Mouse (Mus musculus): ENCODE measurements around the gene Lrp10.

Lrp10 gene

DNA sequence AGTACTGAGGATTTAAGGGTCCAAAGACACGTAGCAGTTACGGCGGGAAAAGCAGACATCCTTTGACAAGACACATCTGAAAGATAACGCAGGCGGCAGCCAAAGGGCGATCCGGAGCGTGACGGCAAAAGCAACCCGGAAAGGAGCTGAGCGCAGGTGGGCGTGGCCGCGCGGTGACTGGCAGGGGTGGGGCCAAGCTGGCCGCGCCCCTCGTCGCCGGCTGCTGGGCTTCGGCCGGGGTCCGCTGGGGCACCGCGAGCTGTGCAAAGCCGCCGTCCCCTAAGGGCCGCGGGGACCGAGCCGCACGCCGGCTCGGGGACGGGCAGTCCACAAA is at the start of gene Lrp10:
TSS of gene Lrp10 (plus strand) at position 179 of the 334 bp plus-strand sequence.
- peak; percentile 82 for DNase-seq

DNA sequence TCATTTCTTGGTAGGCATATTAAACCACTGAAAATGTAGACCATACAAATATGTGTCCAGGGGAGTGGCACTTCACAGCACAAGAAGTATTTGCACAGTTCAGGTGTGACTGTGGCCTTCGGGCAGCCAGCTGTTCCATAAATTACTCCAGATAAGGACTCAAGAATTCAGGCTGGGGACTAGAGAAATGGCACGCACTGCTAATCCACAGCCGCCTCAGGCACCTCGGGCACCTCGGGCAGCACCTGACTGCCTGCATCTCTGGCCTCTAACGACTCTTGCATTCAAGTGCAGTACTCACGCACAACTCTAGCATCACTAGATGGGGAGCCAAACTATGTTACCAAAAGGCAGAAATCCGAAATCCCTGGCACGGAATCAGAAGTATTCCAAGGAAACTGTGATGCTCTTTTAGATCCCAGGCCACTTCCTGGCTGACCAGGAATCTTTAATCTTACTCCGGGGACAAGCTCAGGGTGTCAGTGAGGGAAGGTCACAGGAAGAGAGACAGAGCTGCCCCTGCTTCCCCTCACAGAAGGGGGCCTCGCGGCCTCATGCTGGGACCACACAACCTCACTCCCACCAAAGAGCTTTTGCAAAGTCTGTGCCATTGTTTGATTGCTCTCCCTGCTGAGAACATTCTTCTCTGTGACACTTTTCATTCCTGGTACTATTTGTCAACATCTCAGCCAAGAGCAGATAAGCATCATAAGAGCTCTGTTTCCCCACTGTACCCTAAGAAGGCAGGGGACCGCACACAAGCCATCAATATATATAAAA is 48.5 kb upstream of the Lrp10 start:
- DNase-seq, result no peak

DNA sequence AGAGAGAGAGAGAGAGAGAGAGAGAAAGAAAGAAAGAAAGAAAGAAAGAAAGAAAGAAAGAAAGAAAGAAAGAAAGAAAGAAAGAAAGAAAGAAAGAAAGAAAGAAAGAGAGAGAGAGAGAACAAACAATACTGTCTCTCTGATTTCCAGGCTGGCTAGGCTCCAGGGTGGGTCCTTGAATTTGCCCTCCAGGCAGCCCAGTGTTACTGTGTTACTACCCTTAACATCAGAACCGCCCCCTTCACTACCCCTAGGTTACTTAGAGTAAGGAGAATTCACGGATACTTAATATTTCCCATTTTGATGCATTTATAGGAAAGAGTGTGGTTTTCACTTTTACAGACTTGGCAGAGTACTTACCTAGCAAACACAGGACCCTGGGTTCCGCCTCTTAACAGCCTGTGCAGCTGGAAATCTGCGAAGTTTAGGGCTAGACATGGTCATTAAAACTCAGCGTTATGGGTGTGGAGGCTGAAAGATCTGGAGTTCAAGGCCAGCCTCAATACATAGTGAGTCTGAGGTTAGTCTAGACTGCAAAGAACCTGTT is 47.6 kb upstream of the Lrp10 start:
- no peak for DNase-seq

DNA sequence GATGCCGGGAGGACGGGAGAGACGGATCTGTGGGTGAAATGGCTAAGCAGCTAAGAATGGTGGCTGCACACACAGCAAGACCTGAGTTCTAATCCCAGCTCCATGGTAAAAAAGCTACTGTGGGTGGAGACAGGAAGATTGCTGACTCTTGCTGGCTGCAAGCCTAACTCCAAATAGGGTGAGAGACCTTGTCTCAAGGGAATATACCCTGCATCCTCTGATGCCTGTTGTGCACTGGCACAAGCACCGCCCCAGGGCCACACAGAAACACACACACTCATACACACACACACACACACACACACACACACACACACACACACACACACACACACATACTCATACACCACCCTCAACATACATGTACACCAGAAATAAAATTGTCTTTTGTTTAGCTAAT is 47.1 kb upstream of the Lrp10 start:
- DNase-seq, result no peak

DNA sequence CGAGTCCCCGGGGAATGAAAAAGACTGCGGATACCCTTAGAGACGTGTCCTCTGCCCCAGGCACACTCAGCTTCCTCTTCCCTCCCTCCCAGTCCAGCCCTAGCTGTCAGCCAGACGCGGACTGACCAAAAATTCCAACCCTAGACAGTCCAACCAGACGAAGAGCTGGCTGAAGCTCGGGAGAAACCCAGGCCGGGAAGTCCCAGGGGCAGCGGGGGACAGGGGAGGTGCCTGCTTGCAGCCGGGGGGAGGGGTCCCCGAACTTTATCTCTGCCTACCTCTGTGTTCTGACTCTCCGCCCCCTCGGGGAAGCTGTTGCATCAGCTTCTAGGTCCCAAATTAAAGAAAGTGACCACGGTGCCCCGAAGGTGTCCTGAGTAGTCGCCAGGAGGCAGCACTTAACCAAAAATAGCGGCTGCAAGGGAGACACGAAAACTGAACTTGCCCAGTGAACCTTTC is 46.3 kb upstream of the Lrp10 start, which contains the start of gene Slc7a7:
TSS of gene Slc7a7 (minus strand) at position 158 of the 459 bp plus-strand sequence.
- DNase-seq, result no peak

DNA sequence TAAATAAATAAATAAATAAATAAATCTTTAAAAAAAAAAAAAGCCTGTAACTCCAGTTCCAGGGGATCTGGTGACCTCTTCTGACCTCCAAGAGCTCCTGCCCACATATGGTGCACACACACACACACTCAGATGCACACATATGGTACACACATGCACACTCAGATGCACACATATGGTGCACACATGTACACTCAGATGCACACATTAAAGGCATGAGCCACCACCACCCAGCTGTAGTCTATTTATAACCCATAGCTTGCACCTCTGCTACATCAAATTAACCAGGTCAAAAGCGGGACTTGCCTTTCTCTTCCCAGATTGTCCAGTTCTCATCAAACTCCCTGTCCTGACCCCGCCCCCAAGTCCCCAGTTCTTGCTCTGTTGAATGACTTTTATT is 42.9 kb upstream of the Lrp10 start:
- no peak for DNase-seq

DNA sequence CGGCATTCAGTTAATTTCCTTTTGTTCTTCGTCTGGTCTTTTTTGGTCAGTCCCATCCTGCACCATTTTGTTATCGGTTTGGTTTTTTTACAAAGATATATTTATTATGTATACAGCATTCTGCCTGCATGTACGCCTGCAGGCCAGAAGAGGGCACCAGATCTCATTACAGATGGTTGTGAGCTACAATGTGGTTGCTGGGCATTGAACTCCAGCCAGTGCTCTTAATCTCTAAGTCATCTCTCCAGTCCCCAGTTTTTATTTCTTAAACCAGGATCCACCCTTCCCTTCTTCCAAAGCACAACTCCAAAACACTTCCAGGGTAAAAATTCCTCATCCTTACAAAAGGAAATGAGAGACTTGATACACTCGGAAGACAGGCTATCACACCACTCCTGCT is 40.5 kb upstream of the Lrp10 start:
- no peak for DNase-seq

DNA sequence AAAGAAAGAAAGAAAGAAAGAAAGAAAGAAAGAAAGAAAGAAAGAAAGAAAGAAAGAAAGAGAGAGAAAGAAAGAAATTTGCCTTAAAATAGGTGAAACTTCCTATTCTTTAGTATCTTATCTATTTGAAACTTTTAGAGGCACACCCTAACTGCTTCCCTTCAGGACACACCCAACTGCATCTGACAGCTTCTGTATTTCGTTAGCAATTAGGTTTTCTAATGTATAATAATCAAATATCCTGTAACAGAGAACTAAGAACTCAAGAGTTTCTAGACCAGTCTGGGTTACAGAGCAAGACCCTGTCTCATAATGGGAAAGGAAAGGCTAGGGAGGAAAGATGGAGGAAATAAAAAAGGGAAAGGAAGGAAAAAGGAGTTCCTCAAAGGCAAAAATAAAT is 39.3 kb upstream of the Lrp10 start:
- no peak for DNase-seq

DNA sequence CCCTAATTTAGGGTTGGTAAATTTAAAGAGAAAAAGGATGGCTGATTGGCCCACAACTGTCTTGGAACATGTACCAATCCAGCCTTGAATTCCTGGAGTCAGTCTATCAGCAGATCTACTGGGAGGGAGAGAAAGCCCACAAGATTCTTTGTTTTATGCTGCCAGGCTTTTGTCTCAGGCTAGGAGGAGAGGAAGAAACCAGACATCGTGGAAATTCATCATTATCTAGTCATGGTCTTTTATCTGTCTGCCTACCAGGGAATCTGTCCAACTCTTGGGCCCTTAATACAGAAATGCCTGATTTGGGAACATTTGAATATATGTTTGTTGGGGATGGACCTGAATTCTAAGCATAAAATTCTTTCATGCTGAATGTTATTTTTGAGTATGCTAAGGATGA is 38.4 kb upstream of the Lrp10 start:
- DNase-seq, result no peak

DNA sequence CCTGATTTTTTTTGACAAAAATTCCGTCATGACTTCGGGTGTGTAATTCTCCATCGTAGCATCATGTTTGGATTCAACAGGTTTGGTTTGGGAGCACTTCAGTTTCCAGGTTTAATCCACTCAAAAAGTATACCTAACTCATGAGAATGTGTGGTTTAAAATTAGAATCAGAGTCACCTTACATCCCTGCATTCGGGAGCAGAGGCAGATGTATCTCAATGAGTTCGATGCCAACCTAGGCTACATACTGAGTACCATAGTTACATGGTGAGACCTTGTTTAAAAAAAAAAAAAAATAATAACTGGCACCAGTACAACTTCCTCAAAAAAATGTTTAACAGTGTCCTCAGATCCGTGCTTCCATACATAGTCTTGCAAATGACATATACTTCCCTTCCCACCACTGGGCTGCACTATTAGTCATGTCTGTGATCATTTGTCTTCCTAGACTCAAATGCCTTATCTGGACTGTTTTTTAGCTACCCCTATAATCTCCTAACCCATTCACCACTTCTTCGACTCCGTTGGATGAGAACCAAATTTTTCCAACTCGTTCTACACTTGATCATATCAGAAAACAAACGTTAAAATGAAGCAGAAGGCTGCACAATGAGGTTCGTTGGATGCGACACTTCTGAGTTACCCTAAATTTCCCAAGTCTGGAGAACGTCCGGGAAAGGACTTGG is 37.8 kb upstream of the Lrp10 start:
- DNase-seq, result no peak

DNA sequence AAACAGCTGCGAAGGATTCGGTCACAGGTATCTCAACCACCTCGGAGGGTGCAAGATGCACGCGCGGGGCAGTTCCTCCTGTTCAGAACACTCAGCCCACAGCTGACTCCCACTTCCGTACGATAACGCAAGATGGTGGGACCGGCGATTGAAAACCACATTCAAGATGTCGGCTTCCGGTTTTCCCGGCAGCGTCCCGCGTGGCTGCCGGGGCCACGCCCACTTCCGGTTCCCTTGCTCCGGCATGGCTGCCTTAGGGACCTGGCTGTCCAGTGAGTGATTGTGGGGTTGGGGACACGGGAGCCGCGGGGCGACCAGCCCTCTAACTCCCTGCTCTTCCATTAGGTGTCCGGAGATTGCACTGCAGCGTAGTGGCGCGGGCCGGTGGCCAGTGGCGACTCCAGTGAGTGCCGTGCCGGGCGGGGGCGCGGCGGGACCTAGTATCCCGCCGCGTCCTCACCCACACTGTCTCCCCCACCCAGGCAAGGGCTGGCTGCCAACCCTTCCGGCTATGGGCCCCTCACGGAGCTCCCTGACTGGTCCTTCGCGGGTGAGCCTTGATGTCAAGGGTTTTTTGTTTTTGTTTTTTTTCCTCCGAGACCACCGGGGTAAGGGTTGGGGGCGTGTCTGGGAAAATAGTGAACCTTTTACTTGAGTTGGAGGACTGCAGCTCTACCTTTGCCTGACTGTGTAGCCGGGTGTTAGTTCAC is 37.1 kb upstream of the Lrp10 start, which contains the start of gene Mrpl52:
TSS of gene Mrpl52 (plus strand) at position 221 of the 710 bp plus-strand sequence.
- DNase-seq, result peak; percentile 92

DNA sequence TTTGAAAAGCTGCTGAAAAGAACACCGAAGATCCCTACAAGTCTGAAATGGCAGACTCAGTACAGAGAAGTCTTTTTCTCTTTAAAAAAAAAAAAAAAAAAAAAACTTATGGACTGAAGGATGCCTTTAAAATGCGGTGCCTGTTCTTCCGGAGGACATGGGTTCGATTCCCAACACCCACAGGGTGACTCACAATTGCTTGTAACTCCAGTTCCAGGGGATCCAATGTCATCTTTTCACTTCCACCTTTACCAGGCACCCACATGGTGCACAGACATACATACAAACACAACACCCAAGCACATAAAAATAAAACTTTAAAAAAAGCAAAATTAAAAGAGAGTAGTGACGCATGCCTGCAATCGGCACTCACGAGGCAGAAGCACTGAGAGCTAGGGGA is 36.2 kb upstream of the Lrp10 start:
- DNase-seq, result no peak

DNA sequence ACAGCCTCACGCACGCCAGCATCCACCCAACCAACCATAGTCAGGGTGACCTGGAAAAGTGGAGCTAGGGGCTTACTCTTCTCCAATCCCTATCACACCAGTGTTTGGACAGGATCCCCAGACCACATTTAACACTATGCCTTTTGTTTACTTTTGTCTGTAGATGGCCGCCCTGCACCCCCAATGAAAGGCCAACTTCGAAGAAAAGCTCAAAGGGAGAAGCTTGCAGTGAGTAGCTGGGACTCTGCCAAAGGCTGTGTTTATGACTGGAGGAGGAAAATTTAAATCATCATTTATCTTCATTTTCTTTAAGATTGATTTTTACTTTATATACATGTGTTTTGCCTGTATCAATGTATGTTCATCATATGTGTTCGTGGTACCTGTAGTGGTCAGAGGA is 35.5 kb upstream of the Lrp10 start:
- no peak for DNase-seq

DNA sequence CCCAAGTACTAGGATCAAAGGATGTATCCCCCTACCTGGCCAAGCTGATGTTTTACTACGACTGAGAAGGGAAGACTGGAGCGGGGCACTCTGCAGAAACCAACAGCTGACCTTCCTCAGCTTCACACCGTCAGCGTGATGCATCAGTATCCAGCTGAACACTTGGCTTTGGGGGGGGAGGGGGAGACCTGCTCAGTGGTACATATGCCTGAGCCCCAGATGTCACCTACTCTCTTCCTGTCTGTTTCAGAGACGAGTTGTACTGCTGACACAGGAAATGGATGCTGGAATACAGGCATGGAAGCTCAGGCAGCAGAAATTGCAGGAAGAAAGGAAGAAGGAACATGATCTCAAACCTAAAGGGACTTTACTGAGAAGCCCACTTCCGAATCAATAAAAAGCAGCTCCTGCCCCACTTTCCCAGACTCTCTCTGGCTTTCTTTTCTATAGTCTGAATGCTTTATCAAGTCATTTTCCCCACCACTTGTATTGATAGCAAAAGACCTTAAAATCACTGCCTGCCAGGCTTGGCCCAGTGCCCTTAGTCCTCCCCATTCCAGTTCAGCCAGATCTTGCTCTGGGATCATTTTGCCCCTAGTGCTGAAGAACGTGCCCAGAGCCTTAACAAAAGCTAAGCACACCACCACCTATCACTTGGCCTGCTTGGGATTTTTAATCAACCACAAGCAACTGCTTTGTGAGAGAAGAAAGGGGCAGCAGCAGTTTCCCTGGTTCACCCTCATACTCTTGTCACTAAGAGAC is 34.4 kb upstream of the Lrp10 start:
- no peak for DNase-seq

DNA sequence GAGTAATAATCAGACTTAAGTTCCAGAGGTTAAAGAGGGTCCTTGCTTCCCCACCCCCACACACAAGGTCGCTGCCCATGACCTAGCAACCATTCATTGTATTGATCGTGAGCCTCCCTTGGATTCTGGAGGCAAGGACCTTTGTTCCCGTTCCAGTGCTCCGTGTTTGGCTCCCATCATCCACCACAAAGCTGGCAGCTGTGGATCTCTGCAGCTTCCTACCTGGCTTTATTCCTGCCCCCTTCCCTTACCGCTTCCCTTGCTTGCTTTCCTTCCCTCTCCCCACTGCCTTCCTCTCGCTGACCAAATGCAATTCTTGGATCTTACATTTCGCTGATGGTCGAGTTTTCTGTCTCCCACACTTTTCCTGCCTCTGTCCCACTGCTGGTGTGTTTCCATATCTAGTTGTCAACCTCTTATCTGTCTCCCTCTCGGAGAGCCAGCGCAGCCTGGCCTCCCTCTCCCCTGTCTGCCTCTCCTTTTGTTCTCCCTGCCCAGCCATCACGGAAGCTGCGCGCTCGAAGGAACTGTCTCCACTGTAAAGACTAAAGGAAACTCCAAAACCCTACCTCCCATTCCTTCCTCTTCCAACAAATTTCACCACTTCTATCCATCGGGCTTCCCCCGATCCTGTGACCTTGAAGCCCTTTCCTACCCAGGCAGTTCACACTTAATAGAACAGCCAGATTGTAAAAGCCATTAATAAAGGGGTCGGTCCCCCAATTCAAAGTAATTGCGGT is 33.4 kb upstream of the Lrp10 start:
- DNase-seq, result no peak

DNA sequence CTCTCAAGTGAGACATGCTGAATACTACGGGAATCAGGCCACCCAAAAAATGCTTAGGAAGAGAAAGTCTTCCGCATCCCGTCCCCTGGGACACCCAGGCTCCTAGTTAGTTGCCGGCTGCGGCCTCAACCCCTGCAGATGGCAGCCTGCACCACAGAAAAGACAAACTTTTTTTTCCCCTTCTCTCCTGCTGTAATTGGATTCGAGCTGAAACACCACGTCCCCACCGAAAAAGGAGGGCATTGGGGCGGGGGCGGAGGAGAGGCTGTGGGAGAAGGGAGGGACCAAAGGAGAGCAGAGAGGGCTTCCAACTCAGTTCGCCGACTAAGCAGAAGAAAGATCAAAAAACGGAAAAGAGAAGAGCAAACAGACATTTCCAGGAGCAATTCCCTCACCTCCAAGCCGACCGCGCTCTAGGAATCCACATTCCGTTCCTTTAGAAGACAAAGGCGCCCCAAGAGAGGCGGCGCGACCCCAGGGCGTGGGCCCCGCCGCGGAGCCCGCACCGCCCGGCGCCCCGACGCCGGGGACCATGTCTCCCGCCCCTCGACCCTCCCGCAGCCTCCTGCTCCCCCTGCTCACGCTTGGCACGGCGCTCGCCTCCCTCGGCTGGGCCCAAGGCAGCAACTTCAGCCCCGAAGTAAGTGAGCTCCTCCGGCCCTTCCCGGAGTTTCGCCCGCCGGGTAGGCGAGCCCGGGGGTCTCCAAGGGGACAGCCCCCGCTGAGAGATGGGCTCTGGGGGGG is 32.4 kb upstream of the Lrp10 start, which contains the start of gene Mmp14:
TSS of gene Mmp14 (plus strand) at position 279 of the 744 bp plus-strand sequence.
- peak; percentile 30 for DNase-seq

DNA sequence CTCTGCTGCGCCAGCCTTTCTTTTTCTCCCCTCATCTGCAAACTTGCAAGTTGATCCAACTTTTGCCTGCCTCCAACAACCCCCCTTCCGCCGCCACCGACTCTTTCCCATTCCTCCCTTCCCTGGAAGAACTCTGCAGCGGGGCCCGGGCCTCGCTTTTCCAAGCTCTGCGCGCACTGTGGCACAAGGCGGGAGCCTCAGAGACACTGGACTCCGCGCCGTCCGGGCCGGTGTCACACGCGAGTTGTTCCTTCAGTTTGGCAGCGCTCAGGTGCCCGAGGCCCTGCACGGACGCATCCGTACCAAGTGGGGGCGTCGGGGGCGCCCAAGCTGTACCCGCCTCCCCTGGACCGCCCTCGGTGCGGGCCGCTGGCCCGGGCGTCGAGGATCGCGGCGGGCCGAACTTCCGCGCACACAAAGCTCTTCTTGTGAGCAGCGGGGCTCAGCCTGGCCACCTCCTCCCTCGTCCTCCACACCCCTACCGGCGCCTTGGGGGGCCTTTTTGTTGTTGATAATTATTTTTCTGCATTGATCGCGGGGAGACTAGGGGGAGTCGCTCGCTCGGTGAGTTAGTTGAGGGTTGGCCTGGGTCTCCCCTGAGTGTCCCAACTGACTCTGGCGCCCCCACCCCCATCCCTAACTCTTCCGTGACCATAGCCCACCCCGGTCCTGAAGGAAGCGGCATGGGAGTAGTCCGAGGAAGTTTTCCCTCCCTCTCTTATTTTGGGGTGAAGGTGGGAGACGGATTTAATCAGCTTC is 31.7 kb upstream of the Lrp10 start:
- DNase-seq, result no peak

DNA sequence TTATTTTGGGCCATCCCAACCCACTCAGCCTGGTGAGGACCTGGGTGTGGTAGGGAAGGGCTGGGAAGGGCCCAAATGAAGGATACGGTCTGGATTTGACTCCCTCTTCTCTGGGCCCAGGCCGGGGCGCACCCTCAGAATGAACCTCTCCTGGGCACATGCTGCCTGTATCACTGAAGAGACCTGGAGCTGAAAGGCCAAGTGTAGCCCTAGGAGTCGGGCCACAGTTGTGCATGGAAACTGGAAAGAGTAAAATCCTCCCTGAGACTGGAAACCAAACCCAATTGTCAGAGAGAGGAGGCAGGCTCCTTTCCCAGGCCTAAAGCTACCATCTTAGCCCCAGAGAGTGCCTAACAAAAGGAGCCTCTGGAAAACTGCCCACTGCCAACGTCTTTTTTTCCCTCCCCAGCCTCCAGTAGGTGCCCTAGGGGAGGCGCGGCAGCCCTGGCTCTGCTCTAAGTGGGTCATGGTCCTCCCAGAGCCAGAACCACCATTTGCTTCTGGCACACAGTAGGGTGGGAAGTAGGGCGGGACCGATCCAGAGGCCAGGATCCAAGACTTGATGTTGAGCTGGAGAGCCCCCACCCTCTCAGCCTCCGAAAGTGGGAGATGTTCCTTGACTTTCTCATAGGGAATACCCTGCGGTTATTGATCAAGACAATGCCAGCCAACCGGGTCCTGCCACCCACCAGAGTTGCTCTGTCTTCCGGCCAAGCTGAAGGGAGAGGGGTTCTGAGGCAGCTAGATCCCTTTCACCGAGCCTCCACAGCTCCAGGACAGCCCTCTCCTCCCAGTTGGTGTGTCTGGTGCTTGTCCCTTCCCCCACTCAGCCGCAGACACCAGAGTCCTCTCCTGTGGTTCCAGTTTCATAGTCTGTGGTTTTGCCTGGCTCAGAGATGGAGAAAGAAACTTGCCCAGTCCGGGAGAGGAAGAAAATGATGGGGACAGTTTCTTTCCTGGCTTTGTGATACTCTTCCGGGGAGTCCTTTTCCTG is 30.8 kb upstream of the Lrp10 start:
- DNase-seq, result peak; percentile 28
